Mouse (Mus musculus): Measurements from ENCODE around the gene Alpk1. TPM values are rescaled to one million over a fixed set of nuclear protein-coding genes. Genes with fewer than 3 reads are reported as not detected.

The Alpk1 gene
- polyA plus RNA-seq, 1 experiment from 2014 or later: 1.2 TPM

- ATAC-seq (ENCODE audit: low read depth) (no peak), DNase-seq (ENCODE audit: low spot score) (no peak)
- Histone ChIP-seq H3K36me3 (ENCODE audit: control insufficient read depth, insufficient read depth, low read length) (peaks cover 47% of the 10 kb centered on the region), H3K4me1 (ENCODE audit: control insufficient read depth, insufficient read depth, low read length) (no peaks in the 10 kb centered on the region), H3K4me3 (ENCODE audit: low read depth, low read length) (no peak overlapping the region), H3K9me3 (ENCODE audit: control insufficient read depth, low read length) (no peaks in the 10 kb centered on the region), H3K4me2 (ENCODE audit: low read depth, low read length) (no peak overlapping the region), H3K27ac (replicated peaks; ENCODE audit: low read depth, low read length) (no peak overlapping the region), H3K9ac (ENCODE audit: low read depth, low read length) (no peak overlapping the region), H3K27me3 (replicated peaks; ENCODE audit: control insufficient read depth, insufficient read depth, low read length) (no peaks in the 10 kb centered on the region)
- WGBS: 59% methylated on average over 7 of the region's 7 CpGs
Observed at GRCm38 (mm10) chr3:127817120-127817683, 36.9 kb upstream of the Alpk1 start.

GRCm38 (mm10) chr3:127809103-127809502 is 28.8 kb upstream of the Alpk1 start:
- WGBS: 89% methylated on average over 7 of the region's 7 CpGs
- Histone ChIP-seq H3K27me3 (replicated peaks; ENCODE audit: control insufficient read depth, insufficient read depth, low read length) (no peaks in the 10 kb centered on the region), H3K27ac (replicated peaks; ENCODE audit: low read depth, low read length) (no peak overlapping the region), H3K4me3 (ENCODE audit: low read depth, low read length) (no peak overlapping the region), H3K9ac (ENCODE audit: low read depth, low read length) (no peak overlapping the region), H3K4me1 (ENCODE audit: control insufficient read depth, insufficient read depth, low read length) (no peaks in the 10 kb centered on the region), H3K9me3 (ENCODE audit: control insufficient read depth, low read length) (no peaks in the 10 kb centered on the region), H3K36me3 (ENCODE audit: control insufficient read depth, insufficient read depth, low read length) (peaks cover 65% of the 10 kb centered on the region), H3K4me2 (ENCODE audit: low read depth, low read length) (no peak overlapping the region)
- ATAC-seq (ENCODE audit: low read depth): no peak
- no peak for DNase-seq (ENCODE audit: low spot score)

GRCm38 (mm10) chr3:127807846-127808245 is 27.5 kb upstream of the Alpk1 start:
- no peak overlapping the region for H3K27ac ChIP-seq (replicated peaks; ENCODE audit: low read depth, low read length)
- H3K9ac ChIP-seq (ENCODE audit: low read depth, low read length): no peak overlapping the region
- no peaks in the 10 kb centered on the region for H3K4me1 ChIP-seq (ENCODE audit: control insufficient read depth, insufficient read depth, low read length)
- ATAC-seq (ENCODE audit: low read depth) (no peak), DNase-seq (ENCODE audit: low spot score) (no peak)
- H3K4me3 ChIP-seq (ENCODE audit: low read depth, low read length): no peak overlapping the region
- 64% methylated on average over 5 of the region's 5 CpGs for WGBS
- H3K9me3 ChIP-seq (ENCODE audit: control insufficient read depth, low read length): no peaks in the 10 kb centered on the region
- no peaks in the 10 kb centered on the region for H3K27me3 ChIP-seq (replicated peaks; ENCODE audit: control insufficient read depth, insufficient read depth, low read length)
- peaks cover 55% of the 10 kb centered on the region for H3K36me3 ChIP-seq (ENCODE audit: control insufficient read depth, insufficient read depth, low read length)
- no peak overlapping the region for H3K4me2 ChIP-seq (ENCODE audit: low read depth, low read length)

GRCm38 (mm10) chr3:127805991-127806390 is 25.7 kb upstream of the Alpk1 start:
- H3K9me3 ChIP-seq (ENCODE audit: control insufficient read depth, low read length): no peaks in the 10 kb centered on the region
- no peak for ATAC-seq (ENCODE audit: low read depth)
- no peaks in the 10 kb centered on the region for H3K4me1 ChIP-seq (ENCODE audit: control insufficient read depth, insufficient read depth, low read length)
- H3K27ac ChIP-seq (replicated peaks; ENCODE audit: low read depth, low read length): no peak overlapping the region
- no peak overlapping the region for H3K9ac ChIP-seq (ENCODE audit: low read depth, low read length)
- H3K4me3 ChIP-seq (ENCODE audit: low read depth, low read length): no peak overlapping the region
- no peaks in the 10 kb centered on the region for H3K27me3 ChIP-seq (replicated peaks; ENCODE audit: control insufficient read depth, insufficient read depth, low read length)
- no peak overlapping the region for H3K4me2 ChIP-seq (ENCODE audit: low read depth, low read length)
- H3K36me3 ChIP-seq (ENCODE audit: control insufficient read depth, insufficient read depth, low read length): peaks cover 41% of the 10 kb centered on the region
- WGBS: 81% methylated on average over 6 of the region's 6 CpGs
- no peak for DNase-seq (ENCODE audit: low spot score)

GRCm38 (mm10) chr3:127805071-127805470 is 24.7 kb upstream of the Alpk1 start:
- no peak overlapping the region for H3K9ac ChIP-seq (ENCODE audit: low read depth, low read length)
- H3K27me3 ChIP-seq (replicated peaks; ENCODE audit: control insufficient read depth, insufficient read depth, low read length): no peaks in the 10 kb centered on the region
- no peak overlapping the region for H3K4me2 ChIP-seq (ENCODE audit: low read depth, low read length)
- H3K27ac ChIP-seq (replicated peaks; ENCODE audit: low read depth, low read length): no peak overlapping the region
- H3K36me3 ChIP-seq (ENCODE audit: control insufficient read depth, insufficient read depth, low read length): peaks cover 38% of the 10 kb centered on the region
- WGBS: 81% methylated on average over 12 of the region's 12 CpGs
- H3K4me1 ChIP-seq (ENCODE audit: control insufficient read depth, insufficient read depth, low read length): no peaks in the 10 kb centered on the region
- DNase-seq (ENCODE audit: low spot score) (no peak), ATAC-seq (ENCODE audit: low read depth) (no peak)
- no peaks in the 10 kb centered on the region for H3K9me3 ChIP-seq (ENCODE audit: control insufficient read depth, low read length)
- H3K4me3 ChIP-seq (ENCODE audit: low read depth, low read length): no peak overlapping the region

- Histone ChIP-seq H3K27ac (replicated peaks; ENCODE audit: low read depth, low read length) (no peak overlapping the region), H3K9me3 (ENCODE audit: control insufficient read depth, low read length) (no peaks in the 10 kb centered on the region), H3K4me1 (ENCODE audit: control insufficient read depth, insufficient read depth, low read length) (no peaks in the 10 kb centered on the region), H3K9ac (ENCODE audit: low read depth, low read length) (no peak overlapping the region), H3K4me3 (ENCODE audit: low read depth, low read length) (no peak overlapping the region), H3K4me2 (ENCODE audit: low read depth, low read length) (no peak overlapping the region), H3K36me3 (ENCODE audit: control insufficient read depth, insufficient read depth, low read length) (peaks cover 33% of the 10 kb centered on the region), H3K27me3 (replicated peaks; ENCODE audit: control insufficient read depth, insufficient read depth, low read length) (no peaks in the 10 kb centered on the region)
- no peak for DNase-seq (ENCODE audit: low spot score)
- ATAC-seq (ENCODE audit: low read depth): no peak
- WGBS: 78% methylated on average over 4 of the region's 4 CpGs
Observed at GRCm38 (mm10) chr3:127804439-127804838, 24.1 kb upstream of the Alpk1 start.

- H3K27ac ChIP-seq (replicated peaks; ENCODE audit: low read depth, low read length): no peak overlapping the region
- H3K4me2 ChIP-seq (ENCODE audit: low read depth, low read length): no peak overlapping the region
- no peaks in the 10 kb centered on the region for H3K27me3 ChIP-seq (replicated peaks; ENCODE audit: control insufficient read depth, insufficient read depth, low read length)
- no peaks in the 10 kb centered on the region for H3K4me1 ChIP-seq (ENCODE audit: control insufficient read depth, insufficient read depth, low read length)
- no peak overlapping the region for H3K9ac ChIP-seq (ENCODE audit: low read depth, low read length)
- no peak for DNase-seq (ENCODE audit: low spot score)
- WGBS: 52% methylated on average over 8 of the region's 8 CpGs
- ATAC-seq (ENCODE audit: low read depth): no peak
- peaks cover 18% of the 10 kb centered on the region for H3K36me3 ChIP-seq (ENCODE audit: control insufficient read depth, insufficient read depth, low read length)
- H3K9me3 ChIP-seq (ENCODE audit: control insufficient read depth, low read length): no peaks in the 10 kb centered on the region
- no peak overlapping the region for H3K4me3 ChIP-seq (ENCODE audit: low read depth, low read length)
Observed at GRCm38 (mm10) chr3:127802814-127803213, 22.5 kb upstream of the Alpk1 start.

- Histone ChIP-seq H3K36me3 (ENCODE audit: control insufficient read depth, insufficient read depth, low read length) (0 out of 2 replicates have a peak, but pooled peaks cover 5% of the 10 kb centered on the region), H3K9ac (ENCODE audit: low read depth, low read length) (no peak overlapping the region), H3K27me3 (replicated peaks; ENCODE audit: control insufficient read depth, insufficient read depth, low read length) (no peaks in the 10 kb centered on the region), H3K4me3 (ENCODE audit: low read depth, low read length) (no peak overlapping the region), H3K4me1 (ENCODE audit: control insufficient read depth, insufficient read depth, low read length) (no peaks in the 10 kb centered on the region), H3K4me2 (ENCODE audit: low read depth, low read length) (no peak overlapping the region), H3K9me3 (ENCODE audit: control insufficient read depth, low read length) (no peaks in the 10 kb centered on the region), H3K27ac (replicated peaks; ENCODE audit: low read depth, low read length) (no peak overlapping the region)
- ATAC-seq (ENCODE audit: low read depth) (no peak), DNase-seq (ENCODE audit: low spot score) (no peak)
- WGBS: 90% methylated on average over 8 of the region's 8 CpGs
Observed at GRCm38 (mm10) chr3:127801162-127801561, 20.8 kb upstream of the Alpk1 start.

- no peak for DNase-seq (ENCODE audit: low spot score)
- Histone ChIP-seq H3K27ac (replicated peaks; ENCODE audit: low read depth, low read length) (no peak overlapping the region), H3K36me3 (ENCODE audit: control insufficient read depth, insufficient read depth, low read length) (no peaks in the 10 kb centered on the region), H3K9ac (ENCODE audit: low read depth, low read length) (no peak overlapping the region), H3K4me3 (ENCODE audit: low read depth, low read length) (no peak overlapping the region), H3K27me3 (replicated peaks; ENCODE audit: control insufficient read depth, insufficient read depth, low read length) (peaks cover 4% of the 10 kb centered on the region; the same call in 1 of the 2 replicates), H3K9me3 (ENCODE audit: control insufficient read depth, low read length) (no peaks in the 10 kb centered on the region), H3K4me2 (ENCODE audit: low read depth, low read length) (no peak overlapping the region), H3K4me1 (ENCODE audit: control insufficient read depth, insufficient read depth, low read length) (peaks cover 2% of the 10 kb centered on the region; the same call in 1 of the 2 replicates)
- no peak for ATAC-seq (ENCODE audit: low read depth)
- 96% methylated on average over 7 of the region's 7 CpGs for WGBS
Observed at GRCm38 (mm10) chr3:127796271-127796670, 15.9 kb upstream of the Alpk1 start.

Data from embryonic facial prominence, embryonic 14.5 days (tissue).